Mouse (Mus musculus) heart, postnatal 25 days (tissue): ENCODE measurements around the gene Idh3a. TPM values are rescaled to one million over a fixed set of nuclear protein-coding genes. Genes with fewer than 3 reads are reported as not detected.

Source experiments
- DNase-seq: peaks from one replicate; pipeline ENCODE4 v3.0.0; 2022; ENCODE audit warnings: low spot score
- intact Hi-C: fragments of 180-260 bp; cut with DNase I; formaldehyde crosslinking; loops from one replicate; pipeline ENCODE4 v1.15.1; 2025
- total RNA-seq, 2 experiments: library from RNA; stranded (reverse); gene quantifications; 2 replicates each; pipeline ENCODE4 v1.2.3; 2021

Gene Idh3a
- total RNA-seq, 2 experiments from 2014 or later: 627 to 667 TPM

GRCm38 (mm10) chr9:54642556-54642955 is 56.4 kb downstream of the Idh3a start:
- intact Hi-C loops: no loop called here
- DNase-seq: no peak

GRCm38 (mm10) chr9:54643179-54643578 is 57.0 kb downstream of the Idh3a start:
- intact Hi-C loops: no loop called here
- DNase-seq: no peak

GRCm38 (mm10) chr9:54645530-54645929 is 59.4 kb downstream of the Idh3a start:
- intact Hi-C loops: no loop called here
- no peak for DNase-seq

GRCm38 (mm10) chr9:54646252-54646651 is 60.1 kb downstream of the Idh3a start:
- no peak for DNase-seq
- intact Hi-C loops: no loop called here

- no peak for DNase-seq
- intact Hi-C loops: no loop called here
Measured at GRCm38 (mm10) chr9:54647456-54647855, 61.3 kb downstream of the Idh3a start.

GRCm38 (mm10) chr9:54649360-54649759 is 63.2 kb downstream of the Idh3a start:
- intact Hi-C loops: no loop called here
- no peak for DNase-seq

GRCm38 (mm10) chr9:54652778-54653177 is 66.6 kb downstream of the Idh3a start:
- no peak for DNase-seq
- intact Hi-C loops: no loop called here

Other genes starting within 250 kb of the Idh3a start
- gene Dmxl2, start 84.7 kb upstream of the Idh3a start, total RNA-seq: 10 to 100 TPM; 18.5 to 20.0 TPM
- not detected for gene Sh2d7, start 47.4 kb upstream of the Idh3a start, total RNA-seq
- 1 to 10 TPM; 1.4 to 1.8 TPM for gene Cib2, start 26.1 kb upstream of the Idh3a start, total RNA-seq
- under 1 TPM; 0.10 to 0.28 TPM for gene Acsbg1, start 75.5 kb downstream of the Idh3a start, total RNA-seq
- gene Dnaja4, start 112.5 kb downstream of the Idh3a start, total RNA-seq: 10 to 100 TPM; 69.1 to 78.4 TPM
- gene Wdr61, start 148.2 kb downstream of the Idh3a start, total RNA-seq: 10 to 100 TPM; 29.7 to 31.9 TPM
- not detected for gene Crabp1, start 178.4 kb downstream of the Idh3a start, total RNA-seq